Mouse (Mus musculus): Measurements from ENCODE around the gene Fndc5. TPM values are rescaled to one million over a fixed set of nuclear protein-coding genes. Genes with fewer than 3 reads are reported as not detected.

Fndc5 gene
- polyA plus RNA-seq (2017; shearing (Covaris generic)): not detected

DNA sequence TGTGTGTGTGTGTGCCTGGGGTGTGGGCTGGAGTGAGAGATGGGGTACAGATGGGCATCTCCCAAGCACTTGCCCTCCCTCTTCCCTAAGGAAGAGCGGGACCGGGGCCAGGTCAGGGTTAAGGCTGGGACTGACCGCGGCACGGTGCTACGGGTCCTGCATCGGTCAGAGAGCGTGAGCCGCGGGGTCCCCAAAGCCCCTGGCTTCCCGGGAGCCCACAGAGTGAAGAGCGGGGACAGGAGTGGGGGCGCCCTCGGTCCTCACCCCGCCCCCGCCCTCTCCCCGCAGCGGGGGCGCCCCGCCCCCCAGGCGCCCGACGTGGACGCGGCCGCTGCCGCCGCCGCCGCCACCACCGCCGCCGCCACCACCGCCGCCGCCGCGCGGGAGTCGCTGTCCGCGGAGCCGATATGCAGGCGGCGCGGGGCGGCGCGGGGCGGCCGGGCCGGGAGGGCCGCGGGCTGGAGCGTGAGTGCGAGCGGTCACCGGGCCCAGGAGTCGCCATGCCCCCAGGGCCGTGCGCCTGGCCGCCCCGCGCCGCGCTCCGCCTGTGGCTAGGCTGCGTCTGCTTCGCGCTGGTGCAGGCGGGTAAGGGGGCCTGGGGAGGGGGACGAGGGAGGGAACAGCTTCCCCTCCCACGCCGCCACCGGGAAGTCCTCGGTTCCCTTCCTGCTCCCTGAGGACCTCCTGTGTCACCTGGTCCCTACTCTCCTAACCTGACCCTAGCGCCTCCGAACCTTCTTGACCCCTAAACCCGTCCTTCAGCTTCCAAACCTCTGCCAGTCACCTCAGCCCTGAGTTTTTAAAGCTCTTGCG is at the start of gene Fndc5:
TSS of gene Fndc5 (plus strand) at position 421 of the 813 bp plus-strand sequence.

DNA sequence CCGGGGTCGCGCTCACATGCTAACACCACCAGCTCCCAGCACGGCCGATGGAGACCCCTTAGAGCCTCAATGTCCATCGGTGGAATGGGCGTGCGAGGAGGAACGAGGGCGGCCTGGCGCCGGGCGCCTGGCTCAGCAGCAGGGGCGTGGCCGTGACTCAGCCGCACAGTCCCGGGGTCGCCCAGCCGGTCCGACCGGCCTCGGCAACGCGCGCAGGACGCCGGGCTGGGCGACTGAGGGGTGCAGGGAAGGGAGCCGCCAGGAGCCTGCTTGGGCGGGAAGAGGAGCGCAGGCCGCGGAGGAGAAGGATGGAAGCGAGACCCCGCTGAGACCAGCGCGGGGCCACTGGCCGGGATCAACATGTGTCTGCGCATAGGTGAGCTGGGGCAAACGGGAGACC is 31.4 kb upstream of the Fndc5 start, which contains the start of gene Tmem54:
TSS of gene Tmem54 (plus strand) at position 193 of the 400 bp plus-strand sequence.

DNA sequence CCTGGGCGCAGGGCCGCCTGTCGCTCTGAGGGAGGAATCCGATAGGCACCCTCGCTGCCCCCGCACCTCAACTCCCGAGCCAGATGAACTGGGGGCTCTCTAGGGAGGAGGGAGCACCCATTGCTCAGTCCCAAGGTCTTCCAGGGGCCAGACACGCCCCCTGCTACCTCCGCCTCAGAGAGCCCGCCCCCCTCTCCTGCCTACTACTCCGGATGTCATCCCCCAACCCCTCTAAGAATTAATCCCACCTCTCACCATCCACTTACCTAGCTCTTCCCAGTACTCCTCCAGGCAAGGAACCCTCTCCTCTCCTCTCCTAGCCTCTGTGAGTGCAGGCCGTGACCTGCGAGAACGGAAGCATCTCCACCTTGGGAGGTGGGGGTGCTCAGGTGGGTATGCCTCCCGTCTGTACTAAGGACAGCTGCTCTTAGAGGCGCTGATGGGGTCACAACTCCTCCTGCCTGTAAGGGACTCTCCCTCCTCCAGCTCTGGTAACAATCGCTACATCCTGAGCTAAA is 15.2 kb upstream of the Fndc5 start, which contains the start of gene Hpca:
TSS of gene Hpca (minus strand) at position 468 of the 518 bp plus-strand sequence.

GRCm38 (mm10) chr4:129189542-129190519 is 53.0 kb downstream of the Fndc5 start, which contains the start of the genes S100pbp and Yars:
TSS of gene S100pbp (minus strand) at chr4:129189727.
TSS of gene Yars (plus strand) at chr4:129189760.

Other genes starting within 250 kb of the Fndc5 start
- not detected for gene Azin2, start 174.6 kb upstream of the Fndc5 start, polyA plus RNA-seq (2017; shearing (Covaris generic))
- gene Ak2, start 145.0 kb upstream of the Fndc5 start, polyA plus RNA-seq (2017; shearing (Covaris generic)): 154 TPM
- gene Rnf19b, start 78.7 kb upstream of the Fndc5 start, polyA plus RNA-seq (2017; shearing (Covaris generic)): 8.1 TPM
- gene Tmem54, start 31.5 kb upstream of the Fndc5 start, polyA plus RNA-seq (2017; shearing (Covaris generic)): not detected
- not detected for gene Hpca, start 15.0 kb upstream of the Fndc5 start, polyA plus RNA-seq (2017; shearing (Covaris generic))
- gene S100pbp, start 52.7 kb downstream of the Fndc5 start, polyA plus RNA-seq (2017; shearing (Covaris generic)): 18.2 TPM
- 46.0 TPM for gene Yars, start 52.8 kb downstream of the Fndc5 start, polyA plus RNA-seq (2017; shearing (Covaris generic))
- gene C77080, start 124.4 kb downstream of the Fndc5 start, polyA plus RNA-seq (2017; shearing (Covaris generic)): 0.21 TPM
- 0.20 TPM for gene Sync, start 150.6 kb downstream of the Fndc5 start, polyA plus RNA-seq (2017; shearing (Covaris generic))
- 389 TPM for gene Rbbp4, start 198.4 kb downstream of the Fndc5 start, polyA plus RNA-seq (2017; shearing (Covaris generic))
- 84.4 TPM for gene Zbtb8os, start 198.7 kb downstream of the Fndc5 start, polyA plus RNA-seq (2017; shearing (Covaris generic))
- 8.7 TPM for gene Zbtb8a, start 241.1 kb downstream of the Fndc5 start, polyA plus RNA-seq (2017; shearing (Covaris generic))

Data from activated CD4-positive, CD25-positive, alpha-beta regulatory T cell, adult 9 weeks (primary cell).